17 mouse cellular contexts compared by ENCODE assay signal in the genomic region with DNA sequence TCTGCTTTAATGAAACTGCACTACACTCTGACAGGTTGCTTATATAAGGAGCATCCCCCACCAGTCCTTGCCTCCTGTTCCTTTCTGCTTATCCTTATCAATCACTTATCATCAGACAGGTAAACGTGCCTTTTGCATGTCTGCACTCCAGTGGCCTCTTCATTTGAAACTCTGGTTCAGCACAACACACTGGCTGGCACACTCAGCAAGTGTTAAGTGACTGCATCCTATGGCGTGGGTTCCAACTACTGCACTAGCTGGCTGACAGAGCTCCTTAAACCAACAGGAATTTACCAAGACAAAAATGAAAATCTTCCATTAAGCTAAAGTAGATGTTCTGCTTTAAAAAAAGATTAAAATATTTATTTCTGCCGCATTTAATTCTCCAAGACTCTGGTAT. TPM values are rescaled to one million over a fixed set of nuclear protein-coding genes. Genes with fewer than 3 reads are reported as not detected.
DNase-seq lines count a peak whose midpoint lies in the region; TF ChIP-seq lines count a peak whose summit lies in the region.
"Had no signal": no experiment of that assay in that cellular context is flagged by ENCODE, and none has a peak within 500 bp of the region (broad histone marks: within the 10 kb centered on the region; RNA-seq: fewer than 3 reads in every experiment).

No protein-coding gene starts in this region.

- no peak overlapping the region for H3K4me3 ChIP-seq in gastrocnemius, adult 2 months
- H3K4me3 ChIP-seq: embryonic facial prominence, embryonic 12.5 days; embryonic facial prominence, embryonic 15.5 days; hindbrain, embryonic 12.5 days; intestine, embryonic 15.5 days had no signal

- intact Hi-C loops in gastrocnemius, adult 2 months (cut with DNase I), result no loop called here

- no peak for TF ChIP-seq CTCF in gastrocnemius, adult 2 months (IDR thresholded peaks at IDR 0.05)

- no peak for DNase-seq in gastrocnemius, adult 2 months
- DNase-seq in gastrocnemius, postnatal 10 days, result no peak
- DNase-seq in right cerebral cortex, adult 18-20 months, result peak; percentile 40
- DNase-seq in right cerebral cortex, postnatal 4 days, result no peak
- DNase-seq in brain, adult 2 months (ENCODE audit: low read depth, low spot score), result peak; percentile 68
- no peak for DNase-seq in cerebellum, postnatal 25 days
- DNase-seq: adrenal gland, adult 8-10 months; adrenal gland, postnatal 25 days; cerebellum, adult 18-20 months; cerebellum, adult 9-10 months; cerebellum, postnatal 14 days; forebrain, postnatal 0 days; gastrocnemius, postnatal 14 days had no signal

- H3K27ac ChIP-seq in gastrocnemius, adult 2 months, result peak overlapping the region; percentile 12; the same call in 1 of the 2 replicates
- H3K27ac ChIP-seq: embryonic facial prominence, embryonic 12.5 days; embryonic facial prominence, embryonic 15.5 days; hindbrain, embryonic 12.5 days; intestine, embryonic 15.5 days had no signal

RNA-seq across cellular contexts. Expression of a gene that starts 9.4 kb away (rescaled TPM):
- 10 to 100 TPM; 23.5 to 30.6 TPM for total RNA-seq in gastrocnemius, adult 2 months (2021)
- total RNA-seq in gastrocnemius, postnatal 10 days (2021), result 10 to 100 TPM; 35.3 to 41.8 TPM

Comparison
In these comparisons a context has a peak if more than half of its experiments do, and no peak if none do; other contexts are left out.
1. DNase-seq: peak in right cerebral cortex, adult 18-20 months (single experiment) and brain, adult 2 months (single experiment); none in gastrocnemius, adult 2 months (single experiment), gastrocnemius, postnatal 10 days (single experiment), right cerebral cortex, postnatal 4 days (single experiment) and cerebellum, postnatal 25 days (0 of 2).